Mouse (Mus musculus) forebrain, postnatal 0 days (tissue): ENCODE measurements at regions not wholly inside any gene's neighbourhood (a gene's known extent, or its start where the extent isn't known, plus 50 kb on each side); places are given as distances from the start of the nearest gene placed in this dataset.

Experiments used
- ATAC-seq: fragments of 200-750 bp; cut with Nextera tagmentation; 2 replicates; pipeline ENCODE4 v1.8.0; 2017; ENCODE audit warnings: mild to moderate bottlenecking, moderate library complexity
- DNase-seq: peaks from one replicate; pipeline ENCODE4 v3.0.0-alpha.2; 2015
- H3K27ac ChIP-seq: fragments of 300-500 bp; sonication (generic); 2 replicates; pipeline ENCODE4 v1.5.1; 2014; ENCODE audit warnings: low read depth, mild to moderate bottlenecking, antibody characterized with exemption, low read length, moderate library complexity, mixed read lengths
- H3K27me3 ChIP-seq: fragments of 300-500 bp; sonication (generic); 2 replicates; pipeline ENCODE4 v1.6.1; 2014; ENCODE audit warnings: mild to moderate bottlenecking, low read length, mixed read lengths; ENCODE audit not compliant: insufficient read depth
- H3K36me3 ChIP-seq: fragments of 300-500 bp; sonication (generic); 2 replicates; pipeline ENCODE4 v1.6.1; 2014; ENCODE audit warnings: mild to moderate bottlenecking, moderate library complexity; ENCODE audit not compliant: insufficient read depth
- H3K4me1 ChIP-seq: fragments of 300-500 bp; sonication (generic); 2 replicates; pipeline ENCODE4 v1.6.1; 2014; ENCODE audit warnings: antibody characterized with exemption; ENCODE audit not compliant: insufficient read depth
- H3K4me2 ChIP-seq: fragments of 300-500 bp; sonication (generic); 2 replicates; pipeline ENCODE4 v1.6.1; 2014; ENCODE audit warnings: low read depth, mild to moderate bottlenecking, moderate library complexity
- H3K4me3 ChIP-seq: fragments of 300-500 bp; sonication (generic); 2 replicates; pipeline ENCODE4 v1.5.1; 2014; ENCODE audit warnings: low read depth, low read length, mixed read lengths
- H3K9ac ChIP-seq: fragments of 300-500 bp; sonication (generic); 2 replicates; pipeline ENCODE4 v1.6.1; 2014; ENCODE audit warnings: mild to moderate bottlenecking
- H3K9me3 ChIP-seq: fragments of 300-500 bp; sonication (generic); 2 replicates; pipeline ENCODE4 v1.6.1; 2016; ENCODE audit warnings: low read length
- CTCF ChIP-seq: sonication (generic); IDR thresholded peaks from 2 replicates; pipeline ENCODE4 v1.5.1; 2016; ENCODE audit warnings: antibody characterized with exemption, control low read depth, low read depth
- WGBS: fragments of 180-500 bp; shearing (Covaris S2); extraction: QIAGEN DNeasy Blood & Tissue Kit; methylation state at CpG from one replicate; pipeline ENCODE4 v1.1.7; 2014; 5-methylcytosine and 5-hydroxymethylcytosine counted together

GRCm38 (mm10) chr3:42884481-42884880 lies 1142.1 kb downstream of the D3Ertd751e start:
- Histone ChIP-seq H3K27me3 (no peaks in the 10 kb centered on the region), H3K9ac (no peak overlapping the region), H3K9me3 (no peaks in the 10 kb centered on the region), H3K4me2 (no peak overlapping the region), H3K36me3 (no peaks in the 10 kb centered on the region), H3K4me1 (no peaks in the 10 kb centered on the region), H3K27ac (no peak overlapping the region), H3K4me3 (no peak overlapping the region)
- ATAC-seq, result no peak
- no peak for DNase-seq
- no peak for TF ChIP-seq CTCF
- 48% methylated on average over 4 of the region's 4 CpGs for WGBS

GRCm38 (mm10) chr3:42892016-42892699 lies 1149.7 kb downstream of the D3Ertd751e start:
- WGBS, result 49% methylated on average over 7 of the region's 7 CpGs
- H3K4me3 ChIP-seq, result no peak overlapping the region
- DNase-seq (peak; percentile 63), ATAC-seq (peak; percentile 59; the same call in 1 of the 2 replicates)
- no peaks in the 10 kb centered on the region for H3K4me1 ChIP-seq
- no peak overlapping the region for H3K4me2 ChIP-seq
- H3K27ac ChIP-seq, result no peak overlapping the region; the same call in 1 of the 2 replicates
- no peak for TF ChIP-seq CTCF
- no peak overlapping the region for H3K9ac ChIP-seq
- no peaks in the 10 kb centered on the region for H3K9me3 ChIP-seq
- no peaks in the 10 kb centered on the region for H3K27me3 ChIP-seq
- H3K36me3 ChIP-seq, result no peaks in the 10 kb centered on the region

- peak; percentile 81 for ATAC-seq
- no peak for TF ChIP-seq CTCF
These were observed 1153.4 kb downstream of the D3Ertd751e start for GRCm38 (mm10) chr3:42895787-42896186.

GRCm38 (mm10) chr3:42897936-42898335 lies 1155.5 kb downstream of the D3Ertd751e start:
- DNase-seq, result no peak
- H3K9ac ChIP-seq, result no peak overlapping the region
- no peaks in the 10 kb centered on the region for H3K4me1 ChIP-seq
- peak; percentile 48; the same call in 1 of the 2 replicates for ATAC-seq
- no peak for TF ChIP-seq CTCF
- no peaks in the 10 kb centered on the region for H3K9me3 ChIP-seq
- H3K27me3 ChIP-seq, result no peaks in the 10 kb centered on the region
- H3K27ac ChIP-seq, result no peak overlapping the region
- no peak overlapping the region for H3K4me2 ChIP-seq
- H3K4me3 ChIP-seq, result no peak overlapping the region
- H3K36me3 ChIP-seq, result no peaks in the 10 kb centered on the region

More at GRCm38 (mm10) chr3:42895787-42896186, 1153.4 kb downstream of the D3Ertd751e start:
- H3K4me2 ChIP-seq, result no peak overlapping the region
- no peaks in the 10 kb centered on the region for H3K36me3 ChIP-seq
- no peaks in the 10 kb centered on the region for H3K4me1 ChIP-seq
- no peak overlapping the region for H3K9ac ChIP-seq
- peak; percentile 55 for DNase-seq
- no peak overlapping the region for H3K27ac ChIP-seq
- 30% methylated on average over 3 of the region's 3 CpGs for WGBS
- H3K4me3 ChIP-seq, result no peak overlapping the region
- no peaks in the 10 kb centered on the region for H3K27me3 ChIP-seq
- no peaks in the 10 kb centered on the region for H3K9me3 ChIP-seq

- Histone ChIP-seq H3K27ac (no peak overlapping the region), H3K9me3 (no peaks in the 10 kb centered on the region), H3K9ac (no peak overlapping the region), H3K4me2 (no peak overlapping the region), H3K4me3 (no peak overlapping the region), H3K27me3 (no peaks in the 10 kb centered on the region), H3K4me1 (no peaks in the 10 kb centered on the region), H3K36me3 (no peaks in the 10 kb centered on the region)
- WGBS, result 88% methylated on average over 2 of the region's 2 CpGs
- TF ChIP-seq CTCF, result no peak
- DNase-seq, result no peak
- ATAC-seq, result no peak
These were observed 1156.5 kb downstream of the D3Ertd751e start for GRCm38 (mm10) chr3:42898934-42899333.

GRCm38 (mm10) chr3:42900984-42901383 lies 1158.6 kb downstream of the D3Ertd751e start:
- TF ChIP-seq CTCF, result no peak
- Histone ChIP-seq H3K4me3 (no peak overlapping the region), H3K9ac (no peak overlapping the region), H3K27me3 (no peaks in the 10 kb centered on the region), H3K36me3 (no peaks in the 10 kb centered on the region), H3K4me1 (no peaks in the 10 kb centered on the region), H3K4me2 (no peak overlapping the region), H3K9me3 (no peaks in the 10 kb centered on the region), H3K27ac (no peak overlapping the region)
- WGBS, result 89% methylated on average over 2 of the region's 2 CpGs
- DNase-seq, result no peak
- ATAC-seq, result no peak

GRCm38 (mm10) chr3:42906246-42906645 lies 1163.8 kb downstream of the D3Ertd751e start:
- Histone ChIP-seq H3K4me1 (no peaks in the 10 kb centered on the region), H3K27ac (no peak overlapping the region), H3K4me2 (no peak overlapping the region), H3K27me3 (no peaks in the 10 kb centered on the region), H3K9ac (no peak overlapping the region), H3K9me3 (no peaks in the 10 kb centered on the region), H3K4me3 (no peak overlapping the region), H3K36me3 (no peaks in the 10 kb centered on the region)
- DNase-seq (no peak), ATAC-seq (no peak)
- WGBS, result 95% methylated on average over 3 of the region's 3 CpGs
- no peak for TF ChIP-seq CTCF
